Mouse (Mus musculus) neural tube, embryonic 13.5 days (tissue): ENCODE measurements at regions not wholly inside any gene's neighbourhood (a gene's known extent, or its start where the extent isn't known, plus 50 kb on each side); places are given as distances from the start of the nearest gene placed in this dataset.

Source experiments
- ATAC-seq: fragments of 200-750 bp; cut with Nextera tagmentation; 2 replicates; pipeline ENCODE4 v1.8.0; 2017; ENCODE audit warnings: low read depth, mild to moderate bottlenecking, moderate TSS enrichment, moderate library complexity
- H3K27ac ChIP-seq: fragments of 300-500 bp; sonication (generic); replicated peaks from 2 replicates; pipeline ENCODE4 v1.5.1; 2015; ENCODE audit warnings: moderate library complexity, mild to moderate bottlenecking, inconsistent platforms
- H3K27me3 ChIP-seq: fragments of 300-500 bp; sonication (generic); 2 replicates; pipeline ENCODE4 v1.6.1; 2015; ENCODE audit warnings: mild to moderate bottlenecking, inconsistent platforms
- H3K36me3 ChIP-seq: fragments of 300-500 bp; sonication (generic); 2 replicates; pipeline ENCODE4 v1.6.1; 2015; ENCODE audit warnings: mild to moderate bottlenecking, inconsistent platforms
- H3K4me1 ChIP-seq: fragments of 300-500 bp; sonication (generic); replicated peaks from 2 replicates; pipeline ENCODE4 v1.6.1; 2015; ENCODE audit warnings: inconsistent platforms
- H3K4me2 ChIP-seq: fragments of 300-500 bp; sonication (generic); 2 replicates; pipeline ENCODE4 v1.6.1; 2015; ENCODE audit warnings: inconsistent platforms, mild to moderate bottlenecking, moderate library complexity
- H3K4me3 ChIP-seq: fragments of 300-500 bp; sonication (generic); 2 replicates; pipeline ENCODE4 v1.5.1; 2015; ENCODE audit warnings: mild to moderate bottlenecking, inconsistent platforms
- H3K9ac ChIP-seq: fragments of 300-500 bp; sonication (generic); 2 replicates; pipeline ENCODE4 v1.6.1; 2015; ENCODE audit warnings: moderate library complexity, mild to moderate bottlenecking, inconsistent platforms
- H3K9me3 ChIP-seq: fragments of 300-500 bp; sonication (generic); 2 replicates; pipeline ENCODE4 v1.6.1; 2016; ENCODE audit warnings: inconsistent platforms
- WGBS: fragments of 180-500 bp; shearing (Covaris S2); methylation state at CpG from one replicate; pipeline ENCODE4 v1.1.7; 2015; 5-methylcytosine and 5-hydroxymethylcytosine counted together

GRCm38 (mm10) chr10:25770051-25770450 lies 234.0 kb upstream of the Smlr1 start:
- no peak overlapping the region for H3K27ac ChIP-seq
- H3K4me2 ChIP-seq, result no peak overlapping the region
- H3K4me3 ChIP-seq, result no peak overlapping the region
- no peaks in the 10 kb centered on the region for H3K4me1 ChIP-seq
- H3K36me3 ChIP-seq, result no peaks in the 10 kb centered on the region
- H3K9ac ChIP-seq, result no peak overlapping the region
- no peak for ATAC-seq
- H3K27me3 ChIP-seq, result no peaks in the 10 kb centered on the region
- H3K9me3 ChIP-seq, result no peaks in the 10 kb centered on the region

GRCm38 (mm10) chr10:25768456-25768855 lies 232.4 kb upstream of the Smlr1 start:
- Histone ChIP-seq H3K4me3 (no peak overlapping the region), H3K9me3 (no peaks in the 10 kb centered on the region), H3K4me1 (no peaks in the 10 kb centered on the region), H3K27ac (no peak overlapping the region), H3K27me3 (no peaks in the 10 kb centered on the region), H3K36me3 (no peaks in the 10 kb centered on the region), H3K4me2 (no peak overlapping the region), H3K9ac (no peak overlapping the region)
- no peak for ATAC-seq
- 86% methylated on average over 5 of the region's 5 CpGs for WGBS

GRCm38 (mm10) chr10:25754300-25754699 lies 218.2 kb upstream of the Smlr1 start:
- no peak overlapping the region for H3K27ac ChIP-seq
- H3K4me3 ChIP-seq, result no peak overlapping the region
- H3K9me3 ChIP-seq, result no peaks in the 10 kb centered on the region

GRCm38 (mm10) chr10:25742678-25743077 lies 206.6 kb upstream of the Smlr1 start:
- Histone ChIP-seq H3K9ac (no peak overlapping the region), H3K4me1 (no peaks in the 10 kb centered on the region), H3K4me2 (no peak overlapping the region), H3K27me3 (no peaks in the 10 kb centered on the region), H3K36me3 (no peaks in the 10 kb centered on the region), H3K27ac (no peak overlapping the region), H3K4me3 (no peak overlapping the region), H3K9me3 (no peaks in the 10 kb centered on the region)
- WGBS, result 73% methylated on average over 3 of the region's 3 CpGs
- no peak for ATAC-seq

More at GRCm38 (mm10) chr10:25754300-25754699, 218.2 kb upstream of the Smlr1 start:
- Histone ChIP-seq H3K27me3 (no peaks in the 10 kb centered on the region), H3K4me2 (no peak overlapping the region), H3K9ac (no peak overlapping the region), H3K4me1 (no peaks in the 10 kb centered on the region), H3K36me3 (no peaks in the 10 kb centered on the region)
- 73% methylated on average over 3 of the region's 3 CpGs for WGBS
- ATAC-seq, result no peak

GRCm38 (mm10) chr10:25740956-25741355 lies 204.9 kb upstream of the Smlr1 start:
- 82% methylated on average over 2 of the region's 2 CpGs for WGBS
- H3K27ac ChIP-seq, result no peak overlapping the region
- H3K36me3 ChIP-seq, result no peaks in the 10 kb centered on the region
- H3K4me1 ChIP-seq, result no peaks in the 10 kb centered on the region
- no peak overlapping the region for H3K4me2 ChIP-seq
- H3K4me3 ChIP-seq, result no peak overlapping the region
- no peaks in the 10 kb centered on the region for H3K27me3 ChIP-seq
- H3K9me3 ChIP-seq, result no peaks in the 10 kb centered on the region
- ATAC-seq, result no peak
- no peak overlapping the region for H3K9ac ChIP-seq

- no peak overlapping the region for H3K4me2 ChIP-seq
- no peak overlapping the region for H3K9ac ChIP-seq
- H3K36me3 ChIP-seq, result no peaks in the 10 kb centered on the region
- no peaks in the 10 kb centered on the region for H3K9me3 ChIP-seq
- ATAC-seq, result no peak
- no peaks in the 10 kb centered on the region for H3K27me3 ChIP-seq
- WGBS, result 63% methylated on average over 3 of the region's 3 CpGs
- no peak overlapping the region for H3K4me3 ChIP-seq
- no peaks in the 10 kb centered on the region for H3K4me1 ChIP-seq
- H3K27ac ChIP-seq, result no peak overlapping the region
Observed at GRCm38 (mm10) chr10:25730470-25730869, 194.4 kb upstream of the Smlr1 start.

GRCm38 (mm10) chr10:25723966-25724365 lies 187.9 kb upstream of the Smlr1 start:
- H3K36me3 ChIP-seq, result no peaks in the 10 kb centered on the region
- H3K27ac ChIP-seq, result no peak overlapping the region
- no peaks in the 10 kb centered on the region for H3K27me3 ChIP-seq
- H3K4me1 ChIP-seq, result no peaks in the 10 kb centered on the region
- H3K4me2 ChIP-seq, result no peak overlapping the region
- no peak overlapping the region for H3K4me3 ChIP-seq
- WGBS, result 93% methylated on average over 1 of the region's 1 CpGs
- no peak for ATAC-seq
- no peak overlapping the region for H3K9ac ChIP-seq
- H3K9me3 ChIP-seq, result no peaks in the 10 kb centered on the region

GRCm38 (mm10) chr10:25715747-25716146 lies 179.7 kb upstream of the Smlr1 start:
- H3K4me1 ChIP-seq, result no peaks in the 10 kb centered on the region
- no peak for ATAC-seq
- no peaks in the 10 kb centered on the region for H3K27me3 ChIP-seq
- H3K4me3 ChIP-seq, result no peak overlapping the region
- no peak overlapping the region for H3K27ac ChIP-seq
- H3K4me2 ChIP-seq, result no peak overlapping the region
- H3K9ac ChIP-seq, result no peak overlapping the region
- 49% methylated on average over 4 of the region's 4 CpGs for WGBS
- no peaks in the 10 kb centered on the region for H3K9me3 ChIP-seq
- H3K36me3 ChIP-seq, result no peaks in the 10 kb centered on the region

GRCm38 (mm10) chr10:25714636-25715035 lies 178.6 kb upstream of the Smlr1 start:
- no peak overlapping the region for H3K4me3 ChIP-seq
- H3K36me3 ChIP-seq, result no peaks in the 10 kb centered on the region
- no peak overlapping the region for H3K9ac ChIP-seq
- H3K27me3 ChIP-seq, result no peaks in the 10 kb centered on the region
- no peaks in the 10 kb centered on the region for H3K4me1 ChIP-seq
- H3K4me2 ChIP-seq, result no peak overlapping the region
- H3K27ac ChIP-seq, result no peak overlapping the region
- ATAC-seq, result no peak
- no peaks in the 10 kb centered on the region for H3K9me3 ChIP-seq

- H3K27me3 ChIP-seq, result no peaks in the 10 kb centered on the region
- no peaks in the 10 kb centered on the region for H3K4me1 ChIP-seq
- WGBS, result 84% methylated on average over 12 of the region's 12 CpGs
- no peak overlapping the region for H3K4me3 ChIP-seq
- no peaks in the 10 kb centered on the region for H3K36me3 ChIP-seq
- H3K9ac ChIP-seq, result no peak overlapping the region
- H3K27ac ChIP-seq, result no peak overlapping the region
- H3K9me3 ChIP-seq, result no peaks in the 10 kb centered on the region
- no peak for ATAC-seq
- H3K4me2 ChIP-seq, result no peak overlapping the region
Observed at GRCm38 (mm10) chr10:25714041-25714440, 178.0 kb upstream of the Smlr1 start.

GRCm38 (mm10) chr10:25707951-25708350 lies 171.9 kb upstream of the Smlr1 start:
- no peaks in the 10 kb centered on the region for H3K4me1 ChIP-seq
- H3K27ac ChIP-seq, result no peak overlapping the region
- no peaks in the 10 kb centered on the region for H3K27me3 ChIP-seq
- no peak for ATAC-seq
- no peak overlapping the region for H3K4me3 ChIP-seq
- 56% methylated on average over 7 of the region's 7 CpGs for WGBS
- H3K36me3 ChIP-seq, result no peaks in the 10 kb centered on the region
- H3K4me2 ChIP-seq, result no peak overlapping the region
- H3K9me3 ChIP-seq, result no peaks in the 10 kb centered on the region
- no peak overlapping the region for H3K9ac ChIP-seq

GRCm38 (mm10) chr10:25702146-25702545 lies 166.1 kb upstream of the Smlr1 start:
- Histone ChIP-seq H3K9me3 (no peaks in the 10 kb centered on the region), H3K36me3 (no peaks in the 10 kb centered on the region), H3K9ac (no peak overlapping the region), H3K27me3 (no peaks in the 10 kb centered on the region), H3K4me2 (no peak overlapping the region), H3K4me1 (no peaks in the 10 kb centered on the region), H3K27ac (no peak overlapping the region), H3K4me3 (no peak overlapping the region)
- no peak for ATAC-seq
- 86% methylated on average over 3 of the region's 3 CpGs for WGBS

- no peak overlapping the region for H3K4me3 ChIP-seq
- H3K36me3 ChIP-seq, result no peaks in the 10 kb centered on the region
- no peaks in the 10 kb centered on the region for H3K9me3 ChIP-seq
- no peak for ATAC-seq
- H3K27me3 ChIP-seq, result no peaks in the 10 kb centered on the region
- H3K4me1 ChIP-seq, result no peaks in the 10 kb centered on the region
- no peak overlapping the region for H3K4me2 ChIP-seq
- no peak overlapping the region for H3K9ac ChIP-seq
- no peak overlapping the region for H3K27ac ChIP-seq
- WGBS, result 74% methylated on average over 8 of the region's 8 CpGs
Observed at GRCm38 (mm10) chr10:25695798-25696197, 159.7 kb upstream of the Smlr1 start.
